Mouse (Mus musculus): ENCODE measurements around the gene Adck1.

DNA sequence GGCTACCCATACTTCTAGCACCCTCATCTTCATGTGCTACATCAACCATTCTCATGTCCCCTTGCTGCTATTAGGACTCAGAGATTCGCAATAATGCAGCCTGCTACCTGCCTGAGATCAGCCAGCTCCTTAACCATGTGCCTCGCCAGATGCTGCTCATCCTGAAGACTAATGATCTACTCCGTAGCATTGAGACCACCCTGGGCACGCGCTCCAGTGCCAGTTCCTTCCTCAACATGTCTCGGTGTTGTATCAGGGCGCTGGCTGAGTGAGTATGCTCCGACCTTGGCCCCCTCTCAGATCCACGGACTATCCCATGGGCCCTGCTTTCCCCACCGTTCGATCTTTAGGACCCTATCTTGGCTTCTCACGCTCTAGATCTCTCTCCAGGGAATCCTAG, 98.6 kb downstream of the Adck1 start:
- TF ChIP-seq CTCF (IDR thresholded peaks at IDR 0.05; ENCODE audit: borderline replicate concordance, insufficient read depth, low read length), result no peak
- no peak for TF ChIP-seq POLR2A (IDR thresholded peaks at IDR 0.05; ENCODE audit: low read depth, low read length)

Data from embryonic fibroblast, embryonic 13.5 days (primary cell).